Mouse (Mus musculus): Measurements from ENCODE around the gene Prune2.

DNA sequence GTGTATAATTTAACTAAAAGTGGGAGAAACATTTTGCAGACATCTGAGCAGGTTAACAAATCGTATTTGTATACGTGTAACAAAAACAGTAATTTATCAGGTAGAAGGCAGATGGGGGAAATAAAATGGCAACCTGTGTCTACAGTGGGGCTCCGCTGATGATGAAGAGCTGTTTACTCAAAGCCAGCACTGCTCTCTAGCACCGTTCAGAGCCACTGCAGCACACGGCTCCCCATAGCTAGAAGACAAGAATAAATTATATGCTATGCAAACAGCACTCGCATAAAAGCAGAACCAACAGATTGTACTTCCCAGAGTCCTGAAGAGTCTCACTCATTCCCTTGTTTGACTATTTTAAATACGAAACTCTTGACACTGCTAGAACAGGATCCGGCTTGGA lies 152.9 kb downstream of the Prune2 start:
- TF ChIP-seq POLR2A (IDR thresholded peaks at IDR 0.05; ENCODE audit: insufficient read length, low read depth) (no peak), CEBPB (IDR thresholded peaks at IDR 0.05; ENCODE audit: insufficient read depth, poor library complexity, severe bottlenecking) (no peak), REST (IDR thresholded peaks at IDR 0.05; ENCODE audit: insufficient read depth, insufficient read length) (no peak), TCF12 (IDR thresholded peaks at IDR 0.05; ENCODE audit: insufficient read depth, poor library complexity, severe bottlenecking) (no peak), MAX (IDR thresholded peaks at IDR 0.05; ENCODE audit: low read depth) (no peak), TCF3 (IDR thresholded peaks at IDR 0.05; ENCODE audit: insufficient read length, low read depth) (no peak), USF1 (IDR thresholded peaks at IDR 0.05; ENCODE audit: low read depth) (no peak), MYOD1 (IDR thresholded peaks at IDR 0.05; ENCODE audit: control insufficient read depth in 1 of 3, insufficient read length in 2 of 3, low read depth in 2 of 3) (no peak), MYOG (IDR thresholded peaks at IDR 0.05; ENCODE audit: control insufficient read depth in 1 of 3, insufficient read depth in 1 of 3, insufficient read length in 2 of 3, low read depth in 2 of 3) (no peak)

Data from myocyte (in vitro differentiated cells).